Mouse (Mus musculus) stomach, embryonic 16.5 days (tissue): ENCODE measurements around the gene Zfp182. TPM values are rescaled to one million over a fixed set of nuclear protein-coding genes. Genes with fewer than 3 reads are reported as not detected.

Experiments
- polyA plus RNA-seq: library from polyadenylated mRNA; unstranded; fragments of >200 nt; fragmentation: Nextera tagmentation; extraction: Ambion mirVana; gene quantifications from 2 replicates; pipeline ENCODE4 v1.2.1, GENCODE M21; 2015

The Zfp182 gene
- polyA plus RNA-seq, 1 experiment from 2014 or later, result 5.5 TPM

Other genes with a start within 250 kb of the Zfp182 start
- 18.8 and 19.3 TPM in 2 replicates for gene Timp1, start 192.2 kb downstream of the Zfp182 start, polyA plus RNA-seq
- 0.87 and 1.1 TPM in 2 replicates for gene Syn1, start 141.3 kb downstream of the Zfp182 start, polyA plus RNA-seq
- 9.2 and 10.9 TPM in 2 replicates for gene Cfp, start 130.8 kb downstream of the Zfp182 start, polyA plus RNA-seq
- gene Elk1, start 111.7 kb downstream of the Zfp182 start, polyA plus RNA-seq, result 9.8 and 10.7 TPM in 2 replicates
- 41.0 and 44.7 TPM in 2 replicates for gene Uxt, start 100.3 kb downstream of the Zfp182 start, polyA plus RNA-seq
- not detected in 2 replicates for gene Spaca5, start 6.1 kb upstream of the Zfp182 start, polyA plus RNA-seq
- 1.3 and 1.5 TPM in 2 replicates for gene Zfp300, start 27.2 kb upstream of the Zfp182 start, polyA plus RNA-seq
- not detected in 2 replicates for gene Ssxa1, start 53.5 kb upstream of the Zfp182 start, polyA plus RNA-seq
- gene Gm21876, start 113.3 kb upstream of the Zfp182 start, polyA plus RNA-seq, result not detected in 2 replicates